Mouse (Mus musculus): ENCODE measurements around the gene Pawr. TPM values are rescaled to one million over a fixed set of nuclear protein-coding genes. Genes with fewer than 3 reads are reported as not detected.

Pawr gene
- polyA plus RNA-seq (2011; ENCODE audit: insufficient read length, low read depth, missing spikeins), result 46.2 and 51.2 TPM in 2 replicates

GRCm38 (mm10) chr10:108331784-108332561 lies at the start of gene Pawr:
Gene Pawr, plus strand, starts transcription at chr10:108332121.
- peak within 1 kb of the TSS; percentile 77 for H3K27ac ChIP-seq (ENCODE audit: insufficient read depth, low read length)

GRCm38 (mm10) chr10:108282351-108282750 lies 49.6 kb upstream of the Pawr start:
- TF ChIP-seq POLR2A (IDR thresholded peaks at IDR 0.05; ENCODE audit: low read depth, low read length), result no peak
- TF ChIP-seq CTCF (IDR thresholded peaks at IDR 0.05; ENCODE audit: borderline replicate concordance, insufficient read depth, low read length), result no peak

More at GRCm38 (mm10) chr10:108331784-108332561, at the start of gene Pawr:
- TF ChIP-seq POLR2A (IDR thresholded peaks at IDR 0.05; ENCODE audit: low read depth, low read length) (peak; percentile 96), CTCF (IDR thresholded peaks at IDR 0.05; ENCODE audit: borderline replicate concordance, insufficient read depth, low read length) (no peak)
- Histone ChIP-seq H3K4me1 (ENCODE audit: control insufficient read depth, insufficient read depth, low read length) (peaks cover 8% of the 10 kb centered on the region), H3K4me3 (ENCODE audit: insufficient read depth, low read length) (peak within 1 kb of the TSS; percentile 98)

GRCm38 (mm10) chr10:108283418-108283817 lies 48.5 kb upstream of the Pawr start:
- TF ChIP-seq POLR2A (IDR thresholded peaks at IDR 0.05; ENCODE audit: low read depth, low read length) (no peak), CTCF (IDR thresholded peaks at IDR 0.05; ENCODE audit: borderline replicate concordance, insufficient read depth, low read length) (no peak)
- H3K27ac ChIP-seq (ENCODE audit: insufficient read depth, low read length), result no peak overlapping the region
- H3K4me1 ChIP-seq (ENCODE audit: control insufficient read depth, insufficient read depth, low read length), result no peaks in the 10 kb centered on the region
- H3K4me3 ChIP-seq (ENCODE audit: insufficient read depth, low read length), result no peak overlapping the region

More at GRCm38 (mm10) chr10:108282351-108282750, 49.6 kb upstream of the Pawr start:
- H3K27ac ChIP-seq (ENCODE audit: insufficient read depth, low read length), result no peak overlapping the region
- H3K4me3 ChIP-seq (ENCODE audit: insufficient read depth, low read length), result no peak overlapping the region
- H3K4me1 ChIP-seq (ENCODE audit: control insufficient read depth, insufficient read depth, low read length), result no peaks in the 10 kb centered on the region

DNA sequence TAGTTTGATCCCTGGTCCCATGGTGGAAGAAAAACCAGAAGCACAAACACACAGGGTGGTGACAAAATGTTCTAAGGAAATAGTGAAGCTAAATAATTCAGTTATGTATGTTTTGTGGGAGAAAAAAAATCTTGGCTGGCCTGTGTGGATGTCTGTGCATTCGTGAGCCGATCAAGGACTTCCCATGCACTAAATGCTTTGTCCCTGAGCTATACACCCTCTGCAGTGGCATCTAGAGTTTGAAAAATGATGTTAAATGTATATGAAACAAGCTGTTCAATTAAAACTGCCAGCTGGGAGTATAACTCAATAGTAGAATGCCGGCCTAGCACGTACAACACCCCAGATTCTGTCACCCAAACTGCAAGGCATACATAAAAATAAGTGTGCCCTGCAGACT lies 48.1 kb upstream of the Pawr start:
- no peaks in the 10 kb centered on the region for H3K4me1 ChIP-seq (ENCODE audit: control insufficient read depth, insufficient read depth, low read length)
- H3K27ac ChIP-seq (ENCODE audit: insufficient read depth, low read length), result no peak overlapping the region
- TF ChIP-seq POLR2A (IDR thresholded peaks at IDR 0.05; ENCODE audit: low read depth, low read length), result no peak
- TF ChIP-seq CTCF (IDR thresholded peaks at IDR 0.05; ENCODE audit: borderline replicate concordance, insufficient read depth, low read length), result no peak
- no peak overlapping the region for H3K4me3 ChIP-seq (ENCODE audit: insufficient read depth, low read length)

DNA sequence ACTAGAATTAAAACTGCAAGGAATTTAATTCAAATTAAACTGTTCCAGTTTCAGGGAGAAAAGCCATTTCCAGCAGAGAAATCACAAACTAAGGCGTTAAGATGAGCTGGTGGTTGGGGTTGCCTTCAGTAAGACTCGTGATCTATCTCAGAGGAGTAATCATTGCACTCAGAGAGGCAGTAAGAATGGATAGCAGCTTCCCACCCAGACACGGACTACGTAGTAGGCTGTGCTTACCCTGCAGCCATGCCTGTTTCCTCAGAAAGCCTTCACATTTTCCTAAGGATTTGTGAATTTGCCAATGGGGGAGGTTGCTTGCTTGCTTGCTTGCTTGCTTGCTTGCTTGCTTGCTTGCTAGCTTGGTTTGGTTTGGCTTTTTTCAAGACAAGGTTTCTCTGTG lies 47.5 kb upstream of the Pawr start:
- no peak overlapping the region for H3K4me3 ChIP-seq (ENCODE audit: insufficient read depth, low read length)
- no peak for TF ChIP-seq CTCF (IDR thresholded peaks at IDR 0.05; ENCODE audit: borderline replicate concordance, insufficient read depth, low read length)
- no peak for TF ChIP-seq POLR2A (IDR thresholded peaks at IDR 0.05; ENCODE audit: low read depth, low read length)
- H3K4me1 ChIP-seq (ENCODE audit: control insufficient read depth, insufficient read depth, low read length), result no peaks in the 10 kb centered on the region
- H3K27ac ChIP-seq (ENCODE audit: insufficient read depth, low read length), result no peak overlapping the region

DNA sequence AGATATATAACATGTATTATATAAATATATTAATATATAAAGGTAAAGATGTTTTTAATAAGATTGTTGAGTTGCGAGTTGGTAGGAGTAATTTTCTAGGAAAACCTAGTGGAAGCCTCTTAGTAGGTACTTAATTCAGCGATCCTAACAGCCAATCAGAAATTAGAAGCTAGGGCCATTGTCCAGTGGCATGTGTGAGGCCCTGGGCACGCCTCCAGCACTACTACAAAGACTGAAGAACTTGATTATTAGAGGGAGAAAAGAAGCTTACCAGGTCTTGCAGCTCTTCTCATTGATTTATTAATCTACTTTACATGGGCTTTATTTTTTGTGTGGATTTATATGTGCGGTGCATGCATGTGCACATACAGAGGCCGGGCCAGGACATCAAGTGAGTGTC lies 46.9 kb upstream of the Pawr start:
- H3K4me1 ChIP-seq (ENCODE audit: control insufficient read depth, insufficient read depth, low read length), result no peaks in the 10 kb centered on the region
- TF ChIP-seq POLR2A (IDR thresholded peaks at IDR 0.05; ENCODE audit: low read depth, low read length) (no peak), CTCF (IDR thresholded peaks at IDR 0.05; ENCODE audit: borderline replicate concordance, insufficient read depth, low read length) (no peak)
- no peak overlapping the region for H3K27ac ChIP-seq (ENCODE audit: insufficient read depth, low read length)
- no peak overlapping the region for H3K4me3 ChIP-seq (ENCODE audit: insufficient read depth, low read length)

- H3K4me3 ChIP-seq (ENCODE audit: insufficient read depth, low read length), result no peak overlapping the region
- H3K27ac ChIP-seq (ENCODE audit: insufficient read depth, low read length), result no peak overlapping the region
- no peak for TF ChIP-seq POLR2A (IDR thresholded peaks at IDR 0.05; ENCODE audit: low read depth, low read length)
- no peaks in the 10 kb centered on the region for H3K4me1 ChIP-seq (ENCODE audit: control insufficient read depth, insufficient read depth, low read length)
Measured at GRCm38 (mm10) chr10:108286658-108287437, 45.1 kb upstream of the Pawr start.

GRCm38 (mm10) chr10:108287438-108287801 lies 44.5 kb upstream of the Pawr start:
- Histone ChIP-seq H3K4me1 (ENCODE audit: control insufficient read depth, insufficient read depth, low read length) (no peaks in the 10 kb centered on the region), H3K4me3 (ENCODE audit: insufficient read depth, low read length) (no peak overlapping the region), H3K27ac (ENCODE audit: insufficient read depth, low read length) (no peak overlapping the region)
- TF ChIP-seq CTCF (IDR thresholded peaks at IDR 0.05; ENCODE audit: borderline replicate concordance, insufficient read depth, low read length), result no peak
- no peak for TF ChIP-seq POLR2A (IDR thresholded peaks at IDR 0.05; ENCODE audit: low read depth, low read length)

DNA sequence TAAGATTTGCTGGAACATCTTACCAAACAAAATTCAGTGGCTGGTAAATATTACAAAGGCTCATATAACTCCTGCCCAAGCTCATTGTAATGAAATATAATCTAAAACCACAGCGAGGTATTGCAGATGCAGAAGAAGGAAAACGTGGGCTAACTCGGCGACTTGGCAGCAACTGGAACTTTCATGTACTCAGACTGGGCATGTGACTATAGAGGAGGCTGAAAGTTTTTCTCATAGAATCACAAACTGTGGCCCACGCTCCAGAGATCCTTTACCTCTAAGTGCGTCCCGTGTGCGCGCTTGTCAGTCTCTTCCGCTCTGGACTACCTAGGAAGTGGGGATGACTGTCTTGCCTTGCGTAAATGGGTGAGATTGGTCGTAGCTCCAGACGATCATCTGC lies 41.9 kb upstream of the Pawr start:
- Histone ChIP-seq H3K4me3 (ENCODE audit: insufficient read depth, low read length) (no peak overlapping the region), H3K27ac (ENCODE audit: insufficient read depth, low read length) (no peak overlapping the region), H3K4me1 (ENCODE audit: control insufficient read depth, insufficient read depth, low read length) (no peaks in the 10 kb centered on the region)
- TF ChIP-seq CTCF (IDR thresholded peaks at IDR 0.05; ENCODE audit: borderline replicate concordance, insufficient read depth, low read length) (no peak), POLR2A (IDR thresholded peaks at IDR 0.05; ENCODE audit: low read depth, low read length) (no peak)

Data from embryonic fibroblast, embryonic 13.5 days (primary cell).